Mouse (Mus musculus) hindbrain, embryonic 10.5 days (tissue): ENCODE results near the gene Hoxb13. TPM values are rescaled to one million over a fixed set of nuclear protein-coding genes. Genes with fewer than 3 reads are reported as not detected.

Experiments used
- DNase-seq: peaks from one replicate; pipeline ENCODE4 v3.0.0-alpha.2; 2017; ENCODE audit warnings: low spot score
- H3K27ac ChIP-seq: fragments of 300-500 bp; sonication (generic); 2 replicates; pipeline ENCODE4 v1.5.1; 2016; ENCODE audit warnings: mild to moderate bottlenecking, moderate library complexity
- H3K27me3 ChIP-seq: fragments of 300-500 bp; sonication (generic); 2 replicates; pipeline ENCODE4 v1.6.1; 2016; ENCODE audit warnings: mild to moderate bottlenecking; ENCODE audit not compliant: poor library complexity, insufficient read depth, severe bottlenecking
- H3K36me3 ChIP-seq: fragments of 300-500 bp; sonication (generic); 2 replicates; pipeline ENCODE4 v1.6.1; 2016; ENCODE audit warnings: mild to moderate bottlenecking, moderate library complexity
- H3K4me1 ChIP-seq: fragments of 300-500 bp; sonication (generic); replicated peaks from 2 replicates; pipeline ENCODE4 v1.6.1; 2016; ENCODE audit warnings: mild to moderate bottlenecking
- H3K4me3 ChIP-seq: fragments of 300-500 bp; sonication (generic); 2 replicates; pipeline ENCODE4 v1.5.1; 2016; ENCODE audit warnings: mild to moderate bottlenecking, moderate library complexity
- H3K9me3 ChIP-seq: fragments of 300-500 bp; sonication (generic); 2 replicates; pipeline ENCODE4 v1.6.1; 2016; ENCODE audit warnings: mild to moderate bottlenecking, moderate library complexity
- WGBS: fragments of 180-500 bp; shearing (Covaris S2); methylation state at CpG from one replicate; pipeline ENCODE4 v1.1.7; 2016; 5-methylcytosine and 5-hydroxymethylcytosine counted together
- polyA plus RNA-seq: library from polyadenylated mRNA; unstranded; fragments of >200 nt; fragmentation: Nextera tagmentation; extraction: Ambion mirVana; gene quantifications from 2 replicates; pipeline ENCODE4 v1.2.1, GENCODE M21; 2016

The Hoxb13 gene
- polyA plus RNA-seq, 1 experiment from 2014 or later = not detected

DNA sequence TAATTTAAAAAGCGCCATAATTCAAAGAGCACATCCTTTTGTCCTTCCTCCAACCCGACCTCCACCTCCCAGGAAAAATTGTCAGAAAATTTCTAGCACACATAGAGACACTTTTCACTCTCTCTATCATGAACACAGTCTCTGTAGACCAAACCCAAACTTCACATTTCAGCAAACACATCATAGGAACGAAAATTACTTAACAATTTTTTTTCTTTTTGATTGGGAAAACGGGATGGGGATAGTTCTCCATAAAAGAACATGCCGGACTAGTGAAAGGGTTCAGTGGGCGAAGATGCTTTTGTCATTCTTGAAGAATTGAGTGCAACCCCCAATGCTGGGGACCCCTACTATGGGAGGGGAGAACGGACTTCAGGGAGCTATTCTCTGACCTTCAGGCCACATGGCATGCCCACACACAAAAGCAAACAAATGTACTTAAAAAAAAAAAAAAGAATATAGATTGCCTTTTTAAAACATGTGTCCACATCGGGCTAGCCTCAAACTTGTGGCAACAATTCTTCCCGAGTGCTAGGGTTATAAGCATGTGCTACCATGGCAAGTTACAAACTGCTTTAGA lies 18.1 kb upstream of the Hoxb13 start:
- H3K4me1 ChIP-seq = no peaks in the 10 kb centered on the region; the same call in 1 of the 2 replicates
- 3% methylated on average over 9 of the region's 9 CpGs for WGBS
- H3K27ac ChIP-seq = no peak overlapping the region
- peak; percentile 16 for DNase-seq
- no peaks in the 10 kb centered on the region for H3K9me3 ChIP-seq
- H3K27me3 ChIP-seq = peaks cover 100% of the 10 kb centered on the region
- H3K36me3 ChIP-seq = no peaks in the 10 kb centered on the region
- H3K4me3 ChIP-seq = no peak overlapping the region

- Histone ChIP-seq H3K4me3 (no peak overlapping the region), H3K27me3 (peaks cover 100% of the 10 kb centered on the region), H3K4me1 (no peaks in the 10 kb centered on the region), H3K9me3 (no peaks in the 10 kb centered on the region), H3K36me3 (no peaks in the 10 kb centered on the region), H3K27ac (no peak overlapping the region)
- peak; percentile 28 for DNase-seq
- whole genome bisulfite sequencing = 2% methylated on average over 10 of the region's 10 CpGs
Measured at GRCm38 (mm10) chr11:96176841-96177240, 17.3 kb upstream of the Hoxb13 start.

DNA sequence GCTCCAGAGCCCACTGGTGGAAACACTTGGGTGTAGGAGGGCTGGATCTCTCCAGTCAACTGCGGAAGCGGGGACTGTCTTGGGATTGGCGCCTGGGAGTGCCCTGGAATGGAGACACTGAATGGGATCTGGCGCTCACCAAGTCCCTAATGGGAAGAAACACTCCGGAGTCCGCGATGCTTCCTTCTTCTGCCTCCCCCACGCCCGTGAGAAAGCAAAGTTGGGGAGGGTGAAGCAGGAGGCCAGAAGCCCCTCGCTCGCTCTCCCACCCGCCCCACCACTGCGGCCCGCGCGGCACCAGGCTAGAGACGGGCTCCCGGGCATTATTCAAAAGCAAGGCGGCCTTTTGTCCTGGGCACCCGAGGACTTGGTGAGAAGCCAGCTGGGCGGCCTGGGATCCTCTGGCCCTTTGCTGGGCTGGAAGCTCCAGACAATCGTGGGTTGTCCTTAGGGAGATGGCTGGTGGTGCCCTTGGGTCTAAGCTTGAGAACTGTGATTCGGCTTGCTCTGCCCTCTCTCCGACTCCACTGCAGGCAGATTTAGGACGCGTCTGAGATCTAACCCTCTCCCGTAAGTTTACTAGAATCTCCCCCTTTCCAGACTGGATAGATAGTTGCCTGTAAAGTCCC lies 16.5 kb upstream of the Hoxb13 start:
- peak; percentile 66 for DNase-seq
- H3K4me3 ChIP-seq = no peak overlapping the region

GRCm38 (mm10) chr11:96178356-96178755 lies 15.8 kb upstream of the Hoxb13 start:
- Histone ChIP-seq H3K4me3 (no peak overlapping the region), H3K9me3 (peaks cover 7% of the 10 kb centered on the region), H3K27ac (no peak overlapping the region), H3K4me1 (no peaks in the 10 kb centered on the region), H3K36me3 (no peaks in the 10 kb centered on the region), H3K27me3 (peaks cover 100% of the 10 kb centered on the region)
- peak; percentile 43 for DNase-seq
- WGBS = under 1% methylated on average over 8 of the region's 8 CpGs

More for the DNA sequence above, 16.5 kb upstream of the Hoxb13 start:
- H3K4me1 ChIP-seq = no peaks in the 10 kb centered on the region
- WGBS = under 1% methylated on average over 27 of the region's 27 CpGs
- H3K27ac ChIP-seq = no peak overlapping the region
- H3K27me3 ChIP-seq = peaks cover 100% of the 10 kb centered on the region
- H3K9me3 ChIP-seq = peaks cover 2% of the 10 kb centered on the region
- H3K36me3 ChIP-seq = no peaks in the 10 kb centered on the region

- no peaks in the 10 kb centered on the region for H3K36me3 ChIP-seq
- H3K9me3 ChIP-seq = peaks cover 7% of the 10 kb centered on the region
- H3K4me1 ChIP-seq = no peaks in the 10 kb centered on the region
- peak; percentile 19 for DNase-seq
- H3K27ac ChIP-seq = no peak overlapping the region
- H3K27me3 ChIP-seq = peaks cover 100% of the 10 kb centered on the region
- WGBS = 2% methylated on average over 6 of the region's 6 CpGs
- H3K4me3 ChIP-seq = no peak overlapping the region
Measured at GRCm38 (mm10) chr11:96178911-96179503, 15.1 kb upstream of the Hoxb13 start.

DNA sequence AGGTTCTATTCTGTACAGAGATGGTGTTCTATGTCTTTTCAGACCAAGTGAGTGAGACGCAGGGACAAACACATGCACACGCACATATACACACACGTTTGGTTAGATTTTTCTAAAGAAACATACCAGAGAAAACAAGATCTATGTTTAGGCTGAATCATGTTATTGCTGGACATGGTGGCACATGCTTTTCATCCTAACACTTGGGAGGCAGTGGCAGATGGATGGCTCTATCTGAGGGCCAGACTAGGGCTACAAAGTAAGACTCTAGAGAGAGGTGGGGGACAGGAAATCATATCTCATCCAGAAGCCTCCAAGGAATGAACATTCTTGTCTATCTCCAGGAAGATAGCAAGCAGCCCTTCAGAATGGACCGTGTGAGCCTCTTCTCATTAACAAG lies 13.1 kb upstream of the Hoxb13 start:
- WGBS = 20% methylated on average over 4 of the region's 4 CpGs
- Histone ChIP-seq H3K4me1 (no peaks in the 10 kb centered on the region), H3K9me3 (peaks cover 7% of the 10 kb centered on the region), H3K36me3 (no peaks in the 10 kb centered on the region), H3K27me3 (peaks cover 100% of the 10 kb centered on the region), H3K27ac (no peak overlapping the region), H3K4me3 (no peak overlapping the region)
- no peak for DNase-seq

GRCm38 (mm10) chr11:96184233-96184632 lies 9.9 kb upstream of the Hoxb13 start:
- Histone ChIP-seq H3K27ac (no peak overlapping the region), H3K27me3 (peaks cover 100% of the 10 kb centered on the region), H3K4me1 (no peaks in the 10 kb centered on the region), H3K36me3 (no peaks in the 10 kb centered on the region), H3K9me3 (peaks cover 7% of the 10 kb centered on the region), H3K4me3 (no peak overlapping the region)
- no peak for DNase-seq

GRCm38 (mm10) chr11:96187321-96187720 lies 6.8 kb upstream of the Hoxb13 start:
- no peak for DNase-seq
- Histone ChIP-seq H3K4me3 (no peak overlapping the region), H3K27ac (no peak overlapping the region), H3K36me3 (no peaks in the 10 kb centered on the region), H3K9me3 (peaks cover 7% of the 10 kb centered on the region), H3K4me1 (0 out of 2 replicates have a peak, but pooled peaks cover 6% of the 10 kb centered on the region), H3K27me3 (peaks cover 100% of the 10 kb centered on the region)
- 23% methylated on average over 4 of the region's 4 CpGs for WGBS

- H3K36me3 ChIP-seq = no peaks in the 10 kb centered on the region
- H3K9me3 ChIP-seq = no peaks in the 10 kb centered on the region
- no peak overlapping the region for H3K27ac ChIP-seq
- 1% methylated on average over 28 of the region's 28 CpGs for WGBS
- H3K27me3 ChIP-seq = peaks cover 100% of the 10 kb centered on the region
- peak; percentile 56 for DNase-seq
- no peak overlapping the region for H3K4me3 ChIP-seq
- peaks cover 11% of the 10 kb centered on the region; the same call in 1 of the 2 replicates for H3K4me1 ChIP-seq
Measured at GRCm38 (mm10) chr11:96189810-96190522, 4.2 kb upstream of the Hoxb13 start.

DNA sequence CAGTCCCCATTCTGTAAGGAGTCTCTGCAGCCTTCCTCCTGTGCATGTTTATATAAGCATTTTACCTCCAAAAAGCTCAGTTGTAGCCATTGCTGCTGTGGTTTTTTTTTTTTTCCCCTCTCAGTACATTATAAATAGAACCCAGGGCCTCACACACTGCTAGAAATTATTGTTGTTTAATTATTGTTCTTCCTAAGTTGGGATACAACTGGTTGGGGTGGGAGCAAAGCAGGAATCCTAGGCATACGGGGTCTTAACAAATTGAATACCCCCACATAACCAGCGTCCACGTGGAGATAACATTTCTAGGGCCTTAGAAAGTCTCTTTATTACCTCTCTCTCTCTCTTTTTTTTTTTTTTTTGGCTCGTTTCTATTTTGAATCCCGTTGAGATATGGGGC lies 3.0 kb upstream of the Hoxb13 start:
- DNase-seq = no peak
- H3K9me3 ChIP-seq = no peaks in the 10 kb centered on the region
- no peak overlapping the region for H3K4me3 ChIP-seq
- no peak overlapping the region for H3K27ac ChIP-seq
- H3K4me1 ChIP-seq = peaks cover 11% of the 10 kb centered on the region; the same call in 1 of the 2 replicates
- 5% methylated on average over 5 of the region's 5 CpGs for WGBS
- peaks cover 100% of the 10 kb centered on the region for H3K27me3 ChIP-seq
- no peaks in the 10 kb centered on the region for H3K36me3 ChIP-seq

DNA sequence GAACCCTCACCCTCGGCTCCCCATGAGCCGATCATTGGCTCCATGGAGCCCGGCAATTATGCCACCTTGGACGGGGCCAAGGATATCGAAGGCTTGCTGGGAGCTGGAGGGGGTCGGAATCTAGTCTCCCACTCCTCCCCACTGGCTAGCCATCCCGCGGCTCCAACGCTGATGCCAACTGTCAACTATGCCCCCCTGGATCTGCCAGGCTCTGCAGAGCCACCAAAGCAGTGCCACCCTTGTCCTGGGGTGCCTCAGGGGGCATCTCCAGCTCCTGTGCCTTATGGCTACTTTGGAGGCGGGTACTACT lies 240 bp downstream of the Hoxb13 start:
- no peak for DNase-seq
- Histone ChIP-seq H3K9me3 (no peaks in the 10 kb centered on the region), H3K4me1 (peaks cover 11% of the 10 kb centered on the region; the same call in 1 of the 2 replicates), H3K27ac (no peak overlapping the region), H3K4me3 (peak overlapping the region; percentile 26; the same call in 1 of the 2 replicates), H3K27me3 (peaks cover 100% of the 10 kb centered on the region), H3K36me3 (no peaks in the 10 kb centered on the region)
- 1% methylated on average over 10 of the region's 10 CpGs for WGBS

GRCm38 (mm10) chr11:96194961-96195640 lies 985 bp downstream of the Hoxb13 start:
- no peak overlapping the region for H3K4me3 ChIP-seq
- 8% methylated on average over 11 of the region's 11 CpGs for WGBS
- peaks cover 100% of the 10 kb centered on the region for H3K27me3 ChIP-seq
- H3K36me3 ChIP-seq = no peaks in the 10 kb centered on the region
- H3K9me3 ChIP-seq = no peaks in the 10 kb centered on the region
- no peak overlapping the region for H3K27ac ChIP-seq
- DNase-seq = no peak
- peaks cover 8% of the 10 kb centered on the region; the same call in 1 of the 2 replicates for H3K4me1 ChIP-seq
